Mouse (Mus musculus): Measurements from ENCODE around the gene Ermp1. TPM values are rescaled to one million over a fixed set of nuclear protein-coding genes. Genes with fewer than 3 reads are reported as not detected.

The Ermp1 gene
- polyA plus RNA-seq (2015; fragmentation: Nextera tagmentation; extraction: Ambion mirVana), result 13.4 and 13.9 TPM in 2 replicates

DNA sequence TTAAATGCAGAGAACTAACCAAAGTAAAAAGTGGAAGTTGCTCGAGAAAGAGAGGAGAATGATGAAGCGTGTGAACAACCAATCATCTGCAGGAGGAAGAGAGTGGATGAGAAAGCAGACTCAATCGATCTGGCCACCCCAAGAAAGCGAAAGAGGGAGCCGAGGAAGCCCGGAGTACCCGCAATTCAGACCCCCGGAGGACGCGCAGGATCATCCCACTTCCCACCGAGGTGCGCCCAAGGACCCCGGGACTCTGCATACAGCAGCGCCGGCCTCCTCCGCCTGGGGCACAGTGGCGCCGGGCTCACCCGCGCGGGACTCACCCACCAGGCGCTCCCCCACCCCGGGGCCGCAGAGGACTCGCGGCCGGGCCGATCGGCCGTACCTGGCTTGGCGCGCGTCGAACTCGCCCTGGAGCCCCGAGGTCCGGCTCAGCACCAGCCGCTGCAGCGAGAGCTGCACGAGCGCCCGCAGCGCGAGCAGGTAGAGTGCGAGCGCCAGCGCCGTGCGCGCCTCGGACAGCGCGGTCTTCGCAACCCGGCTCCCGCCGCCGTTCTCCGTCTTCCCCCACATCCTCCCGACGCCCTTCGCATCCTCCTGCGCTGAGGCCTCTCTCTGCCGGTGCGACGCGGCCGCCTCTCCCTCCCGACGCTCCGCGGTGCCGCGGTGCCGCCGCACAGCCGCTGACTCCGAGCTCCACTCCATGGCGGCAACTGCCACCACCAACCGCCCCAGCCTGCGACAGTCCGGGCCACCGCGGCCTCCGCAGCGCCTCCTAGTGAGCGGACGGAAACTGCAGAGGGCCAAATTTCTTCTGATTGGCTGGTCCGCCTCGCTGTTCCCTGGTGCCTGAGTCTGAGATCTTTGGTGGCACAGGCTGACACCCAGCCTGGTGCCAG lies at the start of gene Ermp1:
Gene Ermp1 (minus strand): TSS at position 765 of the 899 bp plus-strand sequence.
- Histone ChIP-seq H3K9me3 (peaks cover 5% of the 10 kb centered on the region; the same call in 1 of the 2 replicates), H3K4me3 (peak within 1 kb of the TSS; percentile 84), H3K27ac (peak within 1 kb of the TSS; percentile 79), H3K36me3 (peaks cover 7% of the 10 kb centered on the region), H3K4me2 (replicated peaks) (peak within 1 kb of the TSS; percentile 68), H3K27me3 (no peaks in the 10 kb centered on the region), H3K4me1 (0 out of 2 replicates have a peak, but pooled peaks cover 2% of the 10 kb centered on the region), H3K9ac (peak within 1 kb of the TSS; percentile 85)
- WGBS, result under 1% methylated on average over 74 of the region's 90 CpGs
- peak; percentile 91 for ATAC-seq (ENCODE audit: low FRiP score, low read depth)

GRCm38 (mm10) chr19:29697245-29697874 lies 49.1 kb upstream of the Ermp1 start, which contains the start of gene Mlana:
Gene Mlana, plus strand, starts transcription at chr19:29697824.
- Histone ChIP-seq H3K4me3 (no peak within 1 kb of the TSS), H3K4me1 (peaks cover 11% of the 10 kb centered on the region), H3K4me2 (replicated peaks) (no peak within 1 kb of the TSS), H3K9ac (no peak within 1 kb of the TSS), H3K9me3 (no peaks in the 10 kb centered on the region), H3K27ac (no peak within 1 kb of the TSS), H3K36me3 (no peaks in the 10 kb centered on the region), H3K27me3 (no peaks in the 10 kb centered on the region)
- WGBS, result 49% methylated on average over 3 of the region's 3 CpGs
- no peak for ATAC-seq (ENCODE audit: low FRiP score, low read depth)

- no peak overlapping the region for H3K9ac ChIP-seq
- H3K36me3 ChIP-seq, result no peaks in the 10 kb centered on the region
- H3K9me3 ChIP-seq, result no peaks in the 10 kb centered on the region
- no peak for ATAC-seq (ENCODE audit: low FRiP score, low read depth)
- H3K4me2 ChIP-seq (replicated peaks), result no peak overlapping the region
- peaks cover 11% of the 10 kb centered on the region for H3K4me1 ChIP-seq
- H3K27ac ChIP-seq, result no peak overlapping the region
- H3K4me3 ChIP-seq, result no peak overlapping the region
- H3K27me3 ChIP-seq, result no peaks in the 10 kb centered on the region
Measured at GRCm38 (mm10) chr19:29696840-29697239, 48.6 kb upstream of the Ermp1 start.

GRCm38 (mm10) chr19:29696309-29696708 lies 48.1 kb upstream of the Ermp1 start:
- Histone ChIP-seq H3K27ac (no peak overlapping the region), H3K27me3 (no peaks in the 10 kb centered on the region), H3K4me2 (replicated peaks) (no peak overlapping the region), H3K36me3 (no peaks in the 10 kb centered on the region), H3K9ac (no peak overlapping the region), H3K9me3 (no peaks in the 10 kb centered on the region), H3K4me3 (no peak overlapping the region), H3K4me1 (peaks cover 10% of the 10 kb centered on the region)
- WGBS, result 90% methylated on average over 4 of the region's 4 CpGs
- ATAC-seq (ENCODE audit: low FRiP score, low read depth), result no peak

DNA sequence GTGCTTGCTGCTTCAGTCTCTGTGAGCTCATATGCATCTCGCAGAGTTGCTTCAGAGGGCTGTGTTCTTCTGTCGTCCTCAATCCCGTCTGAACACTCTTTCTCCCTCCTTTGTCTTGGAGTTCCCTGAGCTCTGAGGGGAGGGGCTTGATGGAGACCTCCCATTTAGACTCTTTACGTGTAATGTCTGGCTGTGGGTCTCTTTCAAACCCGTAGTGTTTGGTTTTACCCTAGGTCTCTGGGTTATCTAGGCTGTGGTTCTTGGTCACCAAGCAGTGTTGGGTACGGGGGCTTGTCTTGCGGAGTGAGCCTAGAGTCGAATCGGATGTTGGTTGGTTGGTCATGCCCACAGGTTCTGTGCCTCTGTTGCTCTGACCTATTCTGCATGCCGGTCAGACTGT lies 46.9 kb upstream of the Ermp1 start:
- Histone ChIP-seq H3K4me1 (peaks cover 5% of the 10 kb centered on the region), H3K9ac (no peak overlapping the region), H3K27ac (no peak overlapping the region), H3K4me2 (replicated peaks) (no peak overlapping the region), H3K9me3 (no peaks in the 10 kb centered on the region), H3K36me3 (no peaks in the 10 kb centered on the region), H3K27me3 (no peaks in the 10 kb centered on the region), H3K4me3 (no peak overlapping the region)
- WGBS, result 84% methylated on average over 10 of the region's 10 CpGs
- ATAC-seq (ENCODE audit: low FRiP score, low read depth), result no peak

- H3K4me2 ChIP-seq (replicated peaks), result no peak overlapping the region
- H3K4me3 ChIP-seq, result no peak overlapping the region
- no peaks in the 10 kb centered on the region for H3K36me3 ChIP-seq
- no peaks in the 10 kb centered on the region for H3K27me3 ChIP-seq
- no peak overlapping the region for H3K27ac ChIP-seq
- H3K9ac ChIP-seq, result no peak overlapping the region
- 45% methylated on average over 16 of the region's 16 CpGs for WGBS
- no peak for ATAC-seq (ENCODE audit: low FRiP score, low read depth)
- no peaks in the 10 kb centered on the region for H3K4me1 ChIP-seq
- H3K9me3 ChIP-seq, result peaks cover 10% of the 10 kb centered on the region
Measured at GRCm38 (mm10) chr19:29683844-29684540, 35.8 kb upstream of the Ermp1 start.

DNA sequence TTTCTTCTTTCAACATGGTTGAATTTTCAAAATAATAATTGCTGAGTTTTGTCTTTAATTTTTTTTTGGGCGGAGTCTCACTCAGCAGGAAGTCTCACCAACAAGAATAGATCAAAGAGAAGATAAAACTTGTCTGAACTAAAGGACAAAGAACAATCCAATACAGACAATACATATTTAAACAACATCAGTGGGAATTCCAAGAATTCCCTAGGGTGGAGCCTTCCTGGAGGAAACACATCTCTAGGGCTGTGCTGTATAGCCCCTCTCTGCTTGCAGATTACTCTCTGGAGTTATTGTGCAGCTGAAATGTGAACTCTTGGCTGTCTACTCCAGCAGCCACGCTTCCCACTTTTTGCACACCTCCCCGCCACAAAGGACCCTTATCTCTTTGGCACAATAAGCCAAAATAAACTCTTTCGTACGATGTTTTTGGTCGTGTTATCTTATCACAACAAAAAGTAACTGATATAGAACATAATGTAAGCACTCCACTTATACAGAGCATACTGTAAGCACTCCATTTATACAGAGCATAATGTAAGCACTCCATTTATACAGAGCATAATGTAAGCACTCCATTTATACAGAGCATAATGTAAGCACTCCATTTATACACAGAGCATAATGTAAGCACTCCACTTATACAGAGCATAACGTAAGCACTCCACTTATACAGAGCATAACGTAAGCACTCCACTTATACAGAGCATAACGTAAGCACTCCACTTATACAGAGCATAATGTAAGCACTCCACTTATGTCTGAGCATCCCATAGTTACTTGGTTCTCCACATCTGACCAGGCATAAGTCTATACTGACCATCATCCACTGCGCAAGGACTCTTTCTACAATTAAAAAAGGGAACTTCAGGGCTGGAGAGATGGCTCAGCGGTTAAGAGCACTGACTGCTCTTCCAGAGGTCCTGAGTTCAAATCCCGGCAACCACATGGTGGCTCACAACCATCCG lies 32.3 kb upstream of the Ermp1 start:
- no peaks in the 10 kb centered on the region for H3K27me3 ChIP-seq
- H3K36me3 ChIP-seq, result no peaks in the 10 kb centered on the region
- no peak overlapping the region for H3K9ac ChIP-seq
- 93% methylated on average over 13 of the region's 13 CpGs for WGBS
- peaks cover 10% of the 10 kb centered on the region for H3K9me3 ChIP-seq
- no peaks in the 10 kb centered on the region for H3K4me1 ChIP-seq
- H3K4me2 ChIP-seq (replicated peaks), result no peak overlapping the region
- no peak overlapping the region for H3K4me3 ChIP-seq
- H3K27ac ChIP-seq, result no peak overlapping the region
- no peak for ATAC-seq (ENCODE audit: low FRiP score, low read depth)

DNA sequence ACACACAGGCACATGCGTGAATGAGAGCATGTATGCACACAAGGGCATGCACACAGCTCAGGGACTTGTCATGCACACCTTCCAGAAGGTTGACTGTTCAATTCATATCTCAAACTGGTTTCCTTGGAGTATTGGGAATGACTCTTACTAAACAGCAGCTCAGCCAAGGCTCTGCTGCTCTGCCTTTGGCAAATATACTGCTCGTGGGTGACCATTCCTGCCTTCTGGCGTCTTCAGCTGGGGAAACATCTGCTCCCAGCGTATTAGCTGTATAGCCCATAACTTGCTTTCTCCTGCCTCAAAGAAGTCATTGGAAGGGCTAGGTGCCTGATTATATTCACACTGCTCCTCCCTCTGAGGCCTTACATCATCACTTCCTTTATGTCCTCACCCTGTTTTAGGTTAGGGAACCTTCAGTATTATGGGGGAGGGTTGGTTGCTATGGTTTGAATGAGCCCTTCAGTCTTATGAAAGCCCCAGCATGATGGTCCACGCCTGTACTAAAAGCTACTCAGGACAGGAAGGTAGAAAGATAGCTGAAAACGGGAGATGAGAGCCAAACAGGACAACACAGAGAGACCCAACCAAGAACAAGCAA lies 30.1 kb upstream of the Ermp1 start:
- Histone ChIP-seq H3K4me2 (replicated peaks) (no peak overlapping the region), H3K27me3 (no peaks in the 10 kb centered on the region), H3K9me3 (no peaks in the 10 kb centered on the region), H3K9ac (no peak overlapping the region), H3K36me3 (no peaks in the 10 kb centered on the region), H3K27ac (no peak overlapping the region), H3K4me3 (no peak overlapping the region), H3K4me1 (no peaks in the 10 kb centered on the region)
- WGBS, result 77% methylated on average over 6 of the region's 6 CpGs
- no peak for ATAC-seq (ENCODE audit: low FRiP score, low read depth)

- H3K4me2 ChIP-seq (replicated peaks), result no peak overlapping the region
- no peaks in the 10 kb centered on the region for H3K4me1 ChIP-seq
- WGBS, result 62% methylated on average over 10 of the region's 10 CpGs
- no peaks in the 10 kb centered on the region for H3K36me3 ChIP-seq
- no peak for ATAC-seq (ENCODE audit: low FRiP score, low read depth)
- H3K9ac ChIP-seq, result no peak overlapping the region
- no peaks in the 10 kb centered on the region for H3K27me3 ChIP-seq
- no peak overlapping the region for H3K4me3 ChIP-seq
- H3K9me3 ChIP-seq, result no peaks in the 10 kb centered on the region
- no peak overlapping the region for H3K27ac ChIP-seq
Measured at GRCm38 (mm10) chr19:29676479-29677193, 28.4 kb upstream of the Ermp1 start.

DNA sequence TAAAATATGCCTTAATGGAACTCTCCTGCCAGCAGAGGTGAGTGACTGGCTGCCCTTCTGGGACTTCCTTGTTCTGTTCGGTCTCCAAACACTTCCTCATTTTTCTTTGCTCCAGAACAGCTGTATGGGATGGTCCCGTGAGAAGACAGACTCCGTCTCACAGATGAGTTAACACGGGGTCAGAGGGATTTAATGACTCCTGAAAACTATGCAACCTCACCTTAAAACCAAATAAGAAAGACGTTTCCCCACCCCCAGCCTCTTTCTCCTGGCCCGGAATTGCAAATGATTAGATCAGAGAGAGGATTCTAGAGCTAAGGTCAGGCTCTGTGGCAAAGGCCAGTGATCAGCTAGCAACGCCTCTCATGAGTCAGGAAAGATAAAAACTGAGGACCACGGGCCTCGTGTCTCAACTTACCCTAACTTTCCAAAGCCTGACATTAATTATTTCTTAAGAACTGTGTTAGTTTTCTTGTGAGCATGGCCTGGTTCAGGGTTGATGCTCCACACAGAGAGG lies 27.4 kb upstream of the Ermp1 start:
- Histone ChIP-seq H3K9me3 (no peaks in the 10 kb centered on the region), H3K4me1 (no peaks in the 10 kb centered on the region), H3K9ac (no peak overlapping the region), H3K4me2 (replicated peaks) (no peak overlapping the region), H3K27ac (no peak overlapping the region), H3K27me3 (no peaks in the 10 kb centered on the region), H3K36me3 (no peaks in the 10 kb centered on the region), H3K4me3 (no peak overlapping the region)
- no peak for ATAC-seq (ENCODE audit: low FRiP score, low read depth)
- WGBS, result 55% methylated on average over 9 of the region's 9 CpGs
